Mouse (Mus musculus) kidney, postnatal 0 days (tissue): ENCODE results near the gene Itga10. TPM values are rescaled to one million over a fixed set of nuclear protein-coding genes. Genes with fewer than 3 reads are reported as not detected.
A peak's percentile ranks its signal among the peaks of the same experiment; 100 is the strongest.

Experiments used
- ATAC-seq: fragments of 200-750 bp; cut with Nextera tagmentation; replicated peaks from 2 replicates; pipeline ENCODE4 v1.8.0; 2017; ENCODE audit warnings: low read depth, moderate number of reproducible peaks, moderate TSS enrichment, moderate library complexity; ENCODE audit not compliant: low FRiP score
- DNase-seq: peaks from one replicate; pipeline ENCODE4 v3.0.0-alpha.2; 2016; ENCODE audit warnings: low spot score
- H3K27ac ChIP-seq: fragments of 300-500 bp; sonication (generic); 2 replicates; pipeline ENCODE4 v1.5.1; 2014; ENCODE audit warnings: mild to moderate bottlenecking
- H3K27me3 ChIP-seq: fragments of 300-500 bp; sonication (generic); 2 replicates; pipeline ENCODE4 v1.6.1; 2014; ENCODE audit warnings: low read length, mixed read lengths; ENCODE audit not compliant: insufficient read depth
- H3K36me3 ChIP-seq: fragments of 300-500 bp; sonication (generic); 2 replicates; pipeline ENCODE4 v1.6.1; 2014; ENCODE audit warnings: low read length, mixed read lengths; ENCODE audit not compliant: insufficient read depth
- H3K4me1 ChIP-seq: fragments of 300-500 bp; sonication (generic); replicated peaks from 2 replicates; pipeline ENCODE4 v1.6.1; 2014; ENCODE audit warnings: antibody characterized with exemption, low read length, mixed read lengths; ENCODE audit not compliant: insufficient read depth
- H3K4me2 ChIP-seq: fragments of 300-500 bp; sonication (generic); 2 replicates; pipeline ENCODE4 v1.6.1; 2014; ENCODE audit warnings: mild to moderate bottlenecking, low read length, moderate library complexity, mixed read lengths
- H3K4me3 ChIP-seq: fragments of 300-500 bp; sonication (generic); replicated peaks from 2 replicates; pipeline ENCODE4 v1.5.1; 2014; ENCODE audit warnings: low read depth, low read length
- H3K9ac ChIP-seq: fragments of 300-500 bp; sonication (generic); 2 replicates; pipeline ENCODE4 v1.6.1; 2014; ENCODE audit warnings: low read depth, low read length
- H3K9me3 ChIP-seq: fragments of 300-500 bp; sonication (generic); replicated peaks from 2 replicates; pipeline ENCODE4 v1.6.1; 2016; ENCODE audit warnings: low read length, inconsistent platforms, mixed read lengths
- CTCF ChIP-seq: IDR thresholded peaks from 2 replicates; pipeline ENCODE4 v1.5.1; 2016; ENCODE audit warnings: antibody characterized with exemption, low read depth, mild to moderate bottlenecking, moderate library complexity
- WGBS: fragments of 180-500 bp; shearing (Covaris S2); extraction: QIAGEN DNeasy Blood & Tissue Kit; methylation state at CpG from one replicate; pipeline ENCODE4 v1.1.7; 2014; 5-methylcytosine and 5-hydroxymethylcytosine counted together
- polyA plus RNA-seq: library from polyadenylated mRNA; unstranded; fragments of >200 nt; fragmentation: Nextera tagmentation; extraction: Ambion mirVana; gene quantifications from 2 replicates; pipeline ENCODE4 v1.2.1, GENCODE M21; 2015

The Itga10 gene
- polyA plus RNA-seq, 1 experiment from 2014 or later: 0.59 TPM

GRCm38 (mm10) chr3:96666916-96667315 lies 21.5 kb downstream of the Itga10 start:
- Histone ChIP-seq H3K36me3 (no peaks in the 10 kb centered on the region), H3K27ac (no peak overlapping the region), H3K4me2 (no peak overlapping the region), H3K27me3 (no peaks in the 10 kb centered on the region), H3K4me3 (no peak overlapping the region), H3K9ac (no peak overlapping the region), H3K9me3 (no peaks in the 10 kb centered on the region), H3K4me1 (0 out of 2 replicates have a peak, but pooled peaks cover 3% of the 10 kb centered on the region)
- DNase-seq (no peak), ATAC-seq (no peak)
- TF ChIP-seq CTCF: no peak
- 82% methylated on average over 5 of the region's 5 CpGs for WGBS

GRCm38 (mm10) chr3:96667316-96667715 lies 21.9 kb downstream of the Itga10 start:
- 52% methylated on average over 1 of the region's 1 CpGs for WGBS
- H3K9me3 ChIP-seq: no peaks in the 10 kb centered on the region
- peak; percentile 67 for TF ChIP-seq CTCF

DNA sequence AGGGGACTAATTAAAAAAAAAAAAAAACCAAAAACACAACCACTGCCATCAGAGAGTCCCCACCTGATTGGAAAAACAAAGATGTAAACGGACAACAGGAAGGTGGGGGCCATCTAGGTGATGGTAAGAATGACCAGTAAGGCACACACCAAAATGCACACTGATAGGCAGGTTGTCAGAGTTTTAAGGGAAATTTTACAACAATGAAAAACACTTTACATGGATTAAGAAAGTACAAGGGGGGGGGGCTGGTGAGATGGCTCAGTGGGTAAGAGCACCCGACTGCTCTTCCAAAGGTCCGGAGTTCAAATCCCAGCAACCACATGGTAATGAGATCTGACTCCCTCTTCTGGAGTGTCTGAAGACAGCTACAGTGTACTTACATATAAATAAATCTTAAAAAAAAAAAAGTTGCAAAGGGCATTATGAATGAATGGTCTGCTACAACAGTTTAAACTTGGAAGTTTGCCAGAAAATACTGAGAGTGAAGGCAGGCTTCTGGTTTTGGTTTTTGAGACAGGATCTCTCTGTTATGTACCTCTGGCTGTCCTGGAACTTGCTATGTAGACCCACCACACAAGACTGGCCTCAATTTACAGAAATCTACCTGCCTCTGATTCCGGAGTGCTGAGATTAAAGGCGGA lies 23.2 kb downstream of the Itga10 start:
- no peak for ATAC-seq
- Histone ChIP-seq H3K9ac (no peak overlapping the region), H3K4me1 (0 out of 2 replicates have a peak, but pooled peaks cover 3% of the 10 kb centered on the region), H3K4me2 (no peak overlapping the region), H3K36me3 (no peaks in the 10 kb centered on the region), H3K27ac (no peak overlapping the region), H3K4me3 (no peak overlapping the region), H3K9me3 (no peaks in the 10 kb centered on the region), H3K27me3 (no peaks in the 10 kb centered on the region)
- WGBS: 90% methylated on average over 5 of the region's 5 CpGs
- no peak for DNase-seq
- no peak for TF ChIP-seq CTCF

More at GRCm38 (mm10) chr3:96667316-96667715, 21.9 kb downstream of the Itga10 start:
- DNase-seq (peak; percentile 45), ATAC-seq (no peak)
- no peak overlapping the region for H3K4me3 ChIP-seq
- 0 out of 2 replicates have a peak, but pooled peaks cover 3% of the 10 kb centered on the region for H3K4me1 ChIP-seq
- no peaks in the 10 kb centered on the region for H3K27me3 ChIP-seq
- no peaks in the 10 kb centered on the region for H3K36me3 ChIP-seq
- H3K27ac ChIP-seq: no peak overlapping the region
- no peak overlapping the region for H3K9ac ChIP-seq
- no peak overlapping the region for H3K4me2 ChIP-seq

- H3K4me1 ChIP-seq: no peaks in the 10 kb centered on the region
- H3K27ac ChIP-seq: no peak within 1 kb of the TSS
- peak within 1 kb of the TSS; percentile 36 for H3K4me3 ChIP-seq
- 5% methylated on average over 35 of the region's 35 CpGs for WGBS
- peak within 1 kb of the TSS; percentile 80 for H3K4me2 ChIP-seq
- no peak within 1 kb of the TSS for H3K9ac ChIP-seq
- peak; percentile 96 for DNase-seq
- H3K9me3 ChIP-seq: no peaks in the 10 kb centered on the region
- H3K36me3 ChIP-seq: no peaks in the 10 kb centered on the region
- peak; percentile 52 for TF ChIP-seq CTCF
- no peaks in the 10 kb centered on the region for H3K27me3 ChIP-seq
- ATAC-seq: peak; percentile 93
These were observed 24.5 kb downstream of the Itga10 start, which contains the start of gene Ankrd35 for GRCm38 (mm10) chr3:96669727-96670468. Gene Ankrd35, plus strand, starts transcription at chr3:96670131.

DNA sequence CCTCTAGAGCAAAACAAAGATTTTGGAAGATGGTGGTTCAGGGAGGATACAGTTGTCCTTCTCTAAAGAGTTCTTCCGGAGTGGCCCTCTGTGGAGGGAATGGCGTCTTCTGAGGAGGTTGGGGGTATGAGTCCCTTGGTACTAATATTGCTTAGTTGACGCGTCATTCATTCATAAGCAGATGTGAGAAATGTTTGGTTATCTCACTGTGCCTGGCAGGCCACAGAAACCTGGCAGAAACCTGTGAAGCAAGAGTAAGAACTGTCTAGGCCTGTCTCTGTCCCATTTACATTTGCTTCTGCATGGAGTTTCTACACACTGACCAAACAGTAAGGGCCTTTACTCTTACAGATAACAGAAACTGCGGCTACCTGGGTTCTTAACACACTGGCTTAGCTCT lies 26.1 kb downstream of the Itga10 start:
- no peak overlapping the region for H3K4me2 ChIP-seq
- no peaks in the 10 kb centered on the region for H3K36me3 ChIP-seq
- no peak overlapping the region for H3K27ac ChIP-seq
- 92% methylated on average over 5 of the region's 5 CpGs for WGBS
- no peaks in the 10 kb centered on the region for H3K4me1 ChIP-seq
- no peaks in the 10 kb centered on the region for H3K27me3 ChIP-seq
- no peak overlapping the region for H3K4me3 ChIP-seq
- no peak for DNase-seq
- no peaks in the 10 kb centered on the region for H3K9me3 ChIP-seq
- ATAC-seq: no peak
- no peak for TF ChIP-seq CTCF
- H3K9ac ChIP-seq: no peak overlapping the region

GRCm38 (mm10) chr3:96673514-96673913 lies 28.1 kb downstream of the Itga10 start:
- Histone ChIP-seq H3K4me2 (no peak overlapping the region), H3K27ac (no peak overlapping the region), H3K4me3 (no peak overlapping the region), H3K9ac (no peak overlapping the region), H3K36me3 (no peaks in the 10 kb centered on the region), H3K4me1 (no peaks in the 10 kb centered on the region), H3K9me3 (no peaks in the 10 kb centered on the region), H3K27me3 (no peaks in the 10 kb centered on the region)
- ATAC-seq (no peak), DNase-seq (no peak)
- 62% methylated on average over 4 of the region's 4 CpGs for WGBS
- no peak for TF ChIP-seq CTCF
